Mouse (Mus musculus) brain, embryonic 18.5 days (tissue): ENCODE results near the gene Mnat1.

Experiments used
- DNase-seq: peaks from one replicate; pipeline ENCODE4 v3.0.0-alpha.2; 2012; ENCODE audit warnings: low read depth, low spot score

Mnat1 gene

DNA sequence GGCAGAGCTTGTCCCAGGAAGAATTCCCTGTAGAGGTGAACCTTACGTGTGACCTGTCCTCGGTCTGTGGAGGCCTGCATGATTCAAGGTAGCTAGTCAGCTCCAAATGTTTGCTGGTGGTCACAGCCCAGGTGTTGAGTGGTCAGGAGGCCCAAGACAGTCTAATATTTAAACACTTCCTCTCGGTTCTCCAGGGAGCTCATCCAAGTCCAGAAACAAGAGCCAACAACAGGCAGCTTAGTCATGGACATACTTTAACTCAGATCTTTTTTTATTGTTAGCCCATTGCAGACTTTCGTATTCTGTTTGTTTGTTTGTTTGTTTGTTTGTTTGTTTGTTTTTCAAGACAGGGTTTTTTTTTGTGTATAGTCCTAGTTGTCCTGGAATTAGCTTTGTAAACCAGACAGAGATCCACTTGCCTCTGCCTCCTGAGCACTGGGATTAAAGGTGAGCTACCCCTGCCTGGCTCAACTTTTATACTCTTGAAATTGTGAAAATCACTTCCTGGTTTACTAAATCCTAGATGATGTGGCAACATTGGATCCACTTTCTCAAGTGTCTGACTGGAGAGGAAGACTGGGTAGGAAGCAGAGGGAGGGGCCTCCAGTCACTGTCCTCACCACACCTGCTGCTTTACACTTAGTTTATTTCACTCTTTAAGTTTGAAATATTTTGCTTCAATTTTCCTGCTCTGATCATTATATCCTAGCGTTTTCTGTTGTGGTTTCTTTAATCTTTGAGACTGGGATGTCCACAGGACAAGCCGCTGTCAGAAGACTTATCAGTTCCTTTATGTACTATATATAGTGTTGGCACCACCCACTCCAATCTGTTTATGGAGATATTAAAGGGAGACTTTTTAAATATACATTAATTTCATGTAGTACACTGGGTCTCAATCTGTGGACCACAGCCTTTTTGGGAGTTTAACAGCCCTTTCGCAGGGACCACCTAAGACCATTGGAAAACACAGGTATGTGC is 194.5 kb downstream of the Mnat1 start:
- no peak for DNase-seq
